9 mouse cellular contexts compared by ENCODE assay signal in genomic region chr19:7309738-7310330, GRCm38 (mm10). TPM values are rescaled to one million over a fixed set of nuclear protein-coding genes. Genes with fewer than 3 reads are reported as not detected.
DNase-seq lines count a peak whose midpoint lies in the region; ATAC-seq and TF ChIP-seq lines count a peak whose summit lies in the region.
"Had no signal": no experiment of that assay in that cellular context is flagged by ENCODE, and none has a peak within 500 bp of the region (broad histone marks: within the 10 kb centered on the region; RNA-seq: fewer than 3 reads in every experiment).

No protein-coding gene starts in this region.

- ATAC-seq in embryonic facial prominence, embryonic 14.5 days (ENCODE audit: low read depth) = no peak
- ATAC-seq in liver, embryonic 11.5 days (replicated peaks; ENCODE audit: low FRiP score) = no peak

- H3K4me1 ChIP-seq in cerebellum, adult 2 months (ENCODE audit: control insufficient read depth, insufficient read depth, low read length) = peaks cover 54% of the 10 kb centered on the region
- H3K4me1 ChIP-seq in embryonic facial prominence, embryonic 14.5 days (ENCODE audit: control insufficient read depth, insufficient read depth, low read length) = peaks cover 42% of the 10 kb centered on the region
- H3K4me1 ChIP-seq in liver, embryonic 11.5 days (replicated peaks; ENCODE audit: control insufficient read depth, insufficient read depth, low read length) = peaks cover 84% of the 10 kb centered on the region

- no peaks in the 10 kb centered on the region for H3K27me3 ChIP-seq in cerebellum, adult 2 months (ENCODE audit: control insufficient read depth, insufficient read depth, low read length)
- no peaks in the 10 kb centered on the region for H3K27me3 ChIP-seq in embryonic facial prominence, embryonic 14.5 days (replicated peaks; ENCODE audit: control insufficient read depth, insufficient read depth, low read length)
- H3K27me3 ChIP-seq in liver, embryonic 11.5 days (replicated peaks; ENCODE audit: control insufficient read depth, insufficient read depth, low read length) = no peaks in the 10 kb centered on the region
- H3K27me3 ChIP-seq: hindbrain, embryonic 12.5 days; Patski had no signal

- intact Hi-C loops in gastrocnemius, postnatal 36 days (cut with DNase I) = loop anchor here (2.0 kb wide), 1 partner anchor 31 kb away; the partner anchor contains the start of gene Mark2

- TF ChIP-seq POLR2A in cerebellum, adult 2 months (IDR thresholded peaks at IDR 0.05; ENCODE audit: borderline replicate concordance, insufficient read depth, low read length) = no peak

- peak; percentile 69 for DNase-seq in kidney, adult 18-20 months
- no peak for DNase-seq in kidney, postnatal 4 days
- DNase-seq in cerebellum, adult 2 months = peak; percentile 54 to 64
- DNase-seq in embryonic facial prominence, embryonic 14.5 days (ENCODE audit: low spot score) = no peak
- no peak for DNase-seq in liver, embryonic 11.5 days (ENCODE audit: low spot score)
- no peak for DNase-seq in gastrocnemius, postnatal 36 days
- no peak for DNase-seq in urinary bladder, postnatal 10 days (ENCODE audit: low spot score)

- H3K27ac ChIP-seq in cerebellum, adult 2 months (ENCODE audit: insufficient read depth, low read length) = peak overlapping the region; percentile 91
- H3K27ac ChIP-seq in embryonic facial prominence, embryonic 14.5 days (replicated peaks; ENCODE audit: low read depth, low read length) = peak overlapping the region; percentile 77
- H3K27ac ChIP-seq in liver, embryonic 11.5 days (ENCODE audit: low read depth, low read length) = no peak overlapping the region

- no peak overlapping the region for H3K4me2 ChIP-seq in embryonic facial prominence, embryonic 14.5 days (ENCODE audit: low read depth, low read length)
- peak overlapping the region; percentile 11 for H3K4me2 ChIP-seq in liver, embryonic 11.5 days
- H3K4me2 ChIP-seq: hindbrain, embryonic 12.5 days had no signal

- no peaks in the 10 kb centered on the region for H3K36me3 ChIP-seq in embryonic facial prominence, embryonic 14.5 days (ENCODE audit: control insufficient read depth, insufficient read depth, low read length)
- H3K36me3 ChIP-seq in liver, embryonic 11.5 days (ENCODE audit: control insufficient read depth, insufficient read depth, low read length) = no peaks in the 10 kb centered on the region
- H3K36me3 ChIP-seq: hindbrain, embryonic 12.5 days had no signal

- no peak overlapping the region for H3K9ac ChIP-seq in embryonic facial prominence, embryonic 14.5 days (ENCODE audit: low read depth, low read length)
- no peak overlapping the region for H3K9ac ChIP-seq in liver, embryonic 11.5 days (ENCODE audit: low read depth, low read length)

- no peak overlapping the region for H3K4me3 ChIP-seq in cerebellum, adult 2 months (replicated peaks; ENCODE audit: insufficient read depth, low read depth, low read length)
- H3K4me3 ChIP-seq in embryonic facial prominence, embryonic 14.5 days (ENCODE audit: low read depth, low read length) = no peak overlapping the region
- H3K4me3 ChIP-seq in liver, embryonic 11.5 days (ENCODE audit: low read depth, low read length) = no peak overlapping the region
- H3K4me3 ChIP-seq: hindbrain, embryonic 12.5 days had no signal

- no peaks in the 10 kb centered on the region for H3K9me3 ChIP-seq in embryonic facial prominence, embryonic 14.5 days (ENCODE audit: control insufficient read depth, low read length)
- no peaks in the 10 kb centered on the region for H3K9me3 ChIP-seq in liver, embryonic 11.5 days (ENCODE audit: control insufficient read depth, low read length)
- H3K9me3 ChIP-seq: hindbrain, embryonic 12.5 days had no signal

- 55% methylated on average over 2 of the region's 2 CpGs for WGBS in cerebellum, adult 2 months
- WGBS in embryonic facial prominence, embryonic 14.5 days = 59% methylated on average over 2 of the region's 2 CpGs
- WGBS in liver, embryonic 11.5 days = 50% methylated on average over 2 of the region's 2 CpGs

- TF ChIP-seq CTCF in cerebellum, adult 2 months (IDR thresholded peaks at IDR 0.05; ENCODE audit: borderline replicate concordance, insufficient read depth, low read depth, low read length) = no peak

RNA-seq across cellular contexts. Expression of gene Mark2, which starts 31.8 kb away (rescaled TPM):
- polyA plus RNA-seq in cerebellum, adult 2 months (2012; rRNA removed) = 75.3 and 76.2 TPM in 2 replicates
- polyA plus RNA-seq in embryonic facial prominence, embryonic 14.5 days (2014; fragmentation: Nextera tagmentation; extraction: Ambion mirVana) = 42.0 and 42.1 TPM in 2 replicates
- polyA plus RNA-seq in liver, embryonic 11.5 days (2014; fragmentation: Nextera tagmentation; extraction: Ambion mirVana) = 45.3 and 50.3 TPM in 2 replicates
- 10 to 100 TPM; 28.9 to 33.5 TPM for total RNA-seq in gastrocnemius, postnatal 36 days (2021)

RNA-seq across cellular contexts. Expression of gene Rcor2, which starts 42.7 kb away (rescaled TPM):
- polyA plus RNA-seq in cerebellum, adult 2 months (2012; rRNA removed) = 8.7 and 9.2 TPM in 2 replicates
- 10.8 and 11.7 TPM in 2 replicates for polyA plus RNA-seq in embryonic facial prominence, embryonic 14.5 days (2014; fragmentation: Nextera tagmentation; extraction: Ambion mirVana)
- polyA plus RNA-seq in liver, embryonic 11.5 days (2014; fragmentation: Nextera tagmentation; extraction: Ambion mirVana) = 7.5 and 8.7 TPM in 2 replicates
- total RNA-seq in gastrocnemius, postnatal 36 days (2021) = 1 to 10 TPM; 1.8 to 2.1 TPM

Comparison
In these comparisons a context has a peak if more than half of its experiments do, and no peak if none do; other contexts are left out.
1. DNase-seq: peak in kidney, adult 18-20 months (single experiment) and cerebellum, adult 2 months (2 of 2); none in kidney, postnatal 4 days (0 of 2), embryonic facial prominence, embryonic 14.5 days (single experiment), liver, embryonic 11.5 days (single experiment), gastrocnemius, postnatal 36 days (0 of 2) and urinary bladder, postnatal 10 days (single experiment).